Mouse (Mus musculus): Measurements from ENCODE around the gene Gm13420. TPM values are rescaled to one million over a fixed set of nuclear protein-coding genes. Genes with fewer than 3 reads are reported as not detected.
"Not testable (repeated sequence)": the region's sequence is repeated elsewhere in the genome, so short reads cannot be mapped to it uniquely, and the experiment has no call there.

Gm13420 gene
- polyA plus RNA-seq, 1 experiment from 2014 or later = 1.8 TPM

DNA sequence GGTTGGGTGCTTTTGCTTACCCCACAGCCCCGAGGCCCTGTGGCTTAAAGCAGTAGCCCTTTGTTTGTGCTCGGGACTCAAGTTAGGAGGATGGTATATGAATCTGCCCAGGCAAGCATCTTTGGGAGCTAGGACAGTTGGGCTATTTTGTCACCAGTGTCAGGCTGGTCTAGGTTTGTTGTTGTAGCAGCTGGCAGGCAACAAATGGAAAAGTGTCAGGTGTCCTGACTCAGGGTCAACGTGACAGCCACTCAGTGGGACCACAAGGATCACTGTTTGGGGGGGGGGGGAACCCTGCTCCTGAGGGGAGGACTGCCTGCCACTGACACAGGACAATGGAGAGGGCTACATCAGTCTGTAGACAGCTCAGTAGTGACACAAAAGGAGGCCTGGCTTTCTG lies 40.4 kb downstream of the Gm13420 start:
- Histone ChIP-seq H3K27ac (no peak overlapping the region), H3K27me3 (no peaks in the 10 kb centered on the region), H3K9ac (no peak overlapping the region), H3K4me1 (peaks cover 7% of the 10 kb centered on the region), H3K4me3 (replicated peaks) (no peak overlapping the region), H3K4me2 (no peak overlapping the region), H3K9me3 (replicated peaks) (no peaks in the 10 kb centered on the region), H3K36me3 (peaks cover 55% of the 10 kb centered on the region)
- ATAC-seq (replicated peaks; ENCODE audit: low FRiP score) = no peak
- WGBS = 58% methylated on average over 3 of the region's 3 CpGs

DNA sequence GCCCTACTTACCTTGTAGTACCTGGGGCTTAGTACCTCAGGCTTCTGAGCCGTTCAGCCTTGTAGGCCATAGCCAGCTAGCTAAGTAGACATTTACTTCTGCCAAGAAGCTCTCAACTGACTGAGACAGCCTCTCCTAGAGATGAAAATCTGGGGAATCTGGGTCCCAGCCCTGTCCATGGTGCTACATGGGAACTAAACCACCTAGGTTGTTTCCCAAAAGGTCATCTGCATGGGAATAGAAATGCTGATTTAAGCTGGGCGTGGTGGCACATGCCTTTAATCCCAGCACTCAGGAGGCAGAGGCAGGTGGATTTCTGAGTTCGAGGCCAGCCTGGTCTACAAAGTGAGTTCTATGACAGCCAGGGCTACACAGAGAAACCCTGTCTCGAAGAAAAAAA lies 43.3 kb downstream of the Gm13420 start:
- H3K9ac ChIP-seq; H3K4me3 ChIP-seq (replicated peaks); H3K4me1 ChIP-seq; H3K27ac ChIP-seq; H3K4me2 ChIP-seq; H3K27me3 ChIP-seq; H3K9me3 ChIP-seq (replicated peaks); ATAC-seq (replicated peaks; ENCODE audit: low FRiP score): not testable (repeated sequence)
- WGBS = 88% methylated on average over 4 of the region's 4 CpGs
- H3K36me3 ChIP-seq = peaks cover 67% of the 10 kb centered on the region

DNA sequence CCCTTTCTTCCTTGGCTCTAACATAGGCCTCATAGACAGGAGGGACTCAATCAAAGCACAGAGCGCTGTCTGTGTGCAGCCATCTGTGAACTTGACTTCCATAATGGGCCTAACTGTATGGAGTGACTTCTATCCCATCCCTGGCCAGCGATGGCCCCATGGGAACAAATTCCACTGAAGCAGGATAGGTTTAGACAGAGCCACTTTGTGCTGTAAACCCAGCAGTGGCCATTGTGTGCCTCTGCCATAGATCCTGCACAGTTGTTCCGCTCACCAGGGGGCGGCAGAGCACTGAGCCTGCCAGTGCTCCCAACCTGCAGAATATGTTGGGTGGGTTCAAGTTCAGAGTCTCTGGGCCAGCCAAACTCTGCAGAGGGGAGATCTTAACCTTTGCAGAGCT lies 43.8 kb downstream of the Gm13420 start:
- peaks cover 72% of the 10 kb centered on the region for H3K36me3 ChIP-seq
- 86% methylated on average over 4 of the region's 4 CpGs for WGBS
- no peaks in the 10 kb centered on the region for H3K27me3 ChIP-seq
- H3K9ac ChIP-seq = no peak overlapping the region
- no peak overlapping the region for H3K4me3 ChIP-seq (replicated peaks)
- H3K4me1 ChIP-seq = no peaks in the 10 kb centered on the region
- no peak overlapping the region for H3K27ac ChIP-seq
- H3K4me2 ChIP-seq = no peak overlapping the region
- no peaks in the 10 kb centered on the region for H3K9me3 ChIP-seq (replicated peaks)
- no peak for ATAC-seq (replicated peaks; ENCODE audit: low FRiP score)

DNA sequence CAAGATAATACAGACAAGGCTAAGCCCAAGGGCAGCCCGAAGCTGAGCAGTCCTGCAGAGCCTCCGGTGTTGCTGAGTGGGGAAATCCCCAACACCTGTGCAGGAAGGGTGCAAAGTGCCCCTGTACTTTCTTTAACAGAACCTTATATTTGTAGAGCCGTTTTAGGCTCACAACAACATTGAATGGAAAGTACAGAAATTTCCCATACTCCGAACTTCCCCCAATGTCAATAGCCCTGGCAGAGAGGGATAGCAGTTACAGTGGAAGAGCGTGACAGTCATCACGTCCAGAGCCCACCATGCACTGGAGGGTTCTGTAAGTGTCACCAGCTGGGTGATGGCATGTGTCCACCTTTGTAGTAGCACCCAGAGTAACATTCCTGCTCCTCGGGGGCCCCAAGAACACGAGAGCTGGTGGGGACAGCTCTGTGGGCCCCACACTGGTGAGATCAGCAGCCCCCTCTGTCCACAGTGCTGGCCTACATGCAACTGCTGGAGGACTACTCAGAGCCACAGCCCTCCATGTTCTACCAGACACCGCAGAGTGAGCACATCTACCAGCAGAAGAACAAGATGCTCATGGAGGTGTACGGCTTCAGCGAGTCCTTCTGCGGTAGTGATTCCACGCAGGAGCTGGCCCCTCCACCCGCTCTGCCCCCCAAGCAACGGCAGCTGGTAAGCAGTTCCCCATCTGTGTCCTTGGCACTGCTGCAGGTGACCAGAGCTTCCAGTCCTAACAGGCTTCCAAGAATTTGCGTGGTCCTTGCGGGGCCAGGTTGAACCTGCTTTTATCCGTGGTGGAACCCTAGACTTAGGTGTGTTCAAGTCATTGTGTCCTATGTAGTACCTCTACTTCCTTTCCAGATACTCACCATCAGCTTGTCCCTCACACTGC lies 44.5 kb downstream of the Gm13420 start:
- no peaks in the 10 kb centered on the region for H3K9me3 ChIP-seq (replicated peaks)
- H3K9ac ChIP-seq = no peak overlapping the region
- H3K27ac ChIP-seq = no peak overlapping the region
- H3K4me1 ChIP-seq = no peaks in the 10 kb centered on the region
- no peaks in the 10 kb centered on the region for H3K27me3 ChIP-seq
- H3K4me2 ChIP-seq = no peak overlapping the region
- ATAC-seq (replicated peaks; ENCODE audit: low FRiP score) = no peak
- peaks cover 78% of the 10 kb centered on the region for H3K36me3 ChIP-seq
- 96% methylated on average over 18 of the region's 18 CpGs for WGBS
- no peak overlapping the region for H3K4me3 ChIP-seq (replicated peaks)

DNA sequence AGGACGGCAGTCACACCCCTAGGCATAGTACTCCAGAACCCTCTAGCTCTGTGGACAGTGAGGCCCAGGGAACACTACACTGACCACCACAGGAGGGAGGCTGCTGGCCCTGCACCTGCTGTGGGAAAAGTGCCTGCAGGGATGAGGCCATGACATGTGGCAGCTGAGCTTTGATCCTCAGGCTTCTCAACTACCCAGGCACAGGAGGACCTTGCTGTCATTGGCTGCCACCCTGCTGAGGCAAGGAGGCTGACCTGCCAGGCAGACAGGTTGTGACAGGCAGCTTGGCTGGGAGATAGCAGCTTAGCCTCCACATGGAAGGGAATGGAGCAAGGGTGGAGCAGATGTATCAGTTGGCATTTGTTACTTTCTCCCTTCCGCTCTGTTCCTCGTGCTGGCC lies 46.0 kb downstream of the Gm13420 start:
- H3K36me3 ChIP-seq = peaks cover 82% of the 10 kb centered on the region

DNA sequence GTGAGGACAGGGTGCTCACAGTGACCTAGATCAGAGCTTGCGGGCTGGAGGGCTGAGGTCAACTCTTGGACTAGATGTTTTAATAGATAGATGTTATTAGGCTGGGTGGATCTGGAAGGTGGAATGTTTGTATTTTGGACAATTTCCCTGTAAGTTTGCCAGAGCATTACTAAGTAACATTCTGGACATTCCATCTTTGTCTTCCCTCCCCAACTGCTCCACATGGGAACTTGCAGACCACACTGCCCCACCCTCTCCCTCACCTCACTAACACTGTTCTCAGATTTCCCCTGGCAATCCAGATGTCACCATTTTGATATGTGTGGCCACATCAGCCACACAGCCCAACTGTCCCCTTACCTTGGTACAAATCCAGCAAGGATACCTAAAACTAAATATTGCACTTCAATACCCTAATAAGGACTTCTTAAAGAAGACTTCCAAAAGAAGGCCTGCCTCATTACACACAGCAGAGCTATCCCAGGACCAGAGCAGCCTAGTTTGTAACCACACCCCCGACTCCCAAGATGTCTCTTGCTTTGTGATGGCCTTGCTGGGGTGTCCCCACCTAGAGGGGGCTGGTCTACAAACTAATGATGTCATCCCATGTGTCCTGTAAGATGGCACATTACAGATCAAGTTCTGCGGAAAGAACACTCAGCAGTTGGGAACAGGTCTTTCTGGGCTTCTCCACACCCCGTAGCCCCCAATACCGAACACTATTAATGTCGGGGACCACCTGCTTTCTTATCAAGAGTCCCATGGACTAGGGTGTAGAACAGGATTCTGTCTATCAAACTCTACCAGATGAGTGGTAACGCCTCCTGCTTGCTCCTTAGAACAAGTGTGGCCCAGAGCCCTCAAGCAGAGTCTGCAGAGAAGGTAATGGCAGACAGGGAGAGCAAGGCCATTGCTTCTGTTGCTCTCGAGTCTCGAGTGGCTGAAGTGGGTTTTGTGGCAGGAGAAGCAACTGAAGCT lies 48.1 kb downstream of the Gm13420 start:
- Histone ChIP-seq H3K27me3 (no peaks in the 10 kb centered on the region), H3K36me3 (peaks cover 96% of the 10 kb centered on the region), H3K4me3 (replicated peaks) (no peak overlapping the region), H3K9ac (no peak overlapping the region), H3K27ac (no peak overlapping the region), H3K9me3 (replicated peaks) (no peaks in the 10 kb centered on the region), H3K4me2 (no peak overlapping the region), H3K4me1 (no peaks in the 10 kb centered on the region)
- 91% methylated on average over 9 of the region's 9 CpGs for WGBS
- no peak for ATAC-seq (replicated peaks; ENCODE audit: low FRiP score)

More for the DNA sequence above, 46.0 kb downstream of the Gm13420 start:
- no peak overlapping the region for H3K9ac ChIP-seq
- no peak overlapping the region for H3K4me2 ChIP-seq
- H3K27me3 ChIP-seq = no peaks in the 10 kb centered on the region
- no peaks in the 10 kb centered on the region for H3K9me3 ChIP-seq (replicated peaks)
- no peak overlapping the region for H3K4me3 ChIP-seq (replicated peaks)
- H3K4me1 ChIP-seq = no peaks in the 10 kb centered on the region
- H3K27ac ChIP-seq = no peak overlapping the region
- ATAC-seq (replicated peaks; ENCODE audit: low FRiP score) = no peak
- 86% methylated on average over 3 of the region's 3 CpGs for WGBS

DNA sequence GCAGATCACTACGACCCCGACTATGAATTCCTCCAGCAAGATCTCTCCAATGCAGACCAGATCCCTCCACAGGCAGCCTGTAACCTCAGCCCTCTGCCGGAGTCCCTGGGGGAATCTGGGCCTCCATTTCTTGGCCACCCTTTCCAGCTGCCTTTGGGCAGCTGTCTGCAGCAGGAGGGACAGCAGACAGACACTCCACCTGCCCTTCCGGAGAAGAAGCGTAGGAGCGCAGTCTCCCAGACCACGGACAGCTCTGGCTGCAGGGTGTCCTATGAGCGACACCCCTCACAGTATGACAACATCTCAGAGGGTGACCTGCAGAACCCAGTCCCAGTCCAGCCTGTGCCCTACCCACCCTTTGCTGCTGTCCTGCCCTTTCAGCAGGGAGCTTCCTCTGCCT lies 49.3 kb downstream of the Gm13420 start:
- H3K27ac ChIP-seq = no peak overlapping the region
- no peaks in the 10 kb centered on the region for H3K27me3 ChIP-seq
- 92% methylated on average over 8 of the region's 8 CpGs for WGBS
- no peaks in the 10 kb centered on the region for H3K9me3 ChIP-seq (replicated peaks)
- H3K36me3 ChIP-seq = peaks cover 94% of the 10 kb centered on the region
- no peak overlapping the region for H3K4me2 ChIP-seq
- H3K4me1 ChIP-seq = no peaks in the 10 kb centered on the region
- no peak for ATAC-seq (replicated peaks; ENCODE audit: low FRiP score)
- H3K9ac ChIP-seq = no peak overlapping the region
- H3K4me3 ChIP-seq (replicated peaks) = no peak overlapping the region

DNA sequence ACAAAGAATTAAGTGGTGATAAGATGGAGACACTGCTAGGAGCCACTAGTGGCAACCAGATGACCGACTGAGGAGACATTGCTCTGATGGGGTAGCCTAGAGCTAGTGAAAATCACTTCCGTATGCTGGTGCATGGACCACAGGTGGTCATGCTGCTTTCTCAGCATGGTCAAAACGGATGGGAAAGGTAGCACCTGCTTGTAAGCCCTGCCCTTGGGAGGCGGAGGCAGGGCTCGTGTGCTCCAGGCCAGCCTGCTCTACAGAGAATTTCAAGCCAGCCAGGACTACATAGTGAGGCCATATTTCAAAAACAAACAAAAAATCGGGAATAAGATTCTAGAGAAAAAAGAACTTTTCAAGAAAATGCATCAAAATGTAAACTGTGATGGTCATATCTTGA lies 50.1 kb downstream of the Gm13420 start:
- no peaks in the 10 kb centered on the region for H3K27me3 ChIP-seq
- H3K9me3 ChIP-seq (replicated peaks) = no peaks in the 10 kb centered on the region
- no peak for ATAC-seq (replicated peaks; ENCODE audit: low FRiP score)
- no peak overlapping the region for H3K27ac ChIP-seq
- H3K4me3 ChIP-seq (replicated peaks) = no peak overlapping the region
- H3K4me2 ChIP-seq = no peak overlapping the region
- H3K4me1 ChIP-seq = no peaks in the 10 kb centered on the region
- no peak overlapping the region for H3K9ac ChIP-seq
- H3K36me3 ChIP-seq = peaks cover 86% of the 10 kb centered on the region
- 88% methylated on average over 6 of the region's 6 CpGs for WGBS

DNA sequence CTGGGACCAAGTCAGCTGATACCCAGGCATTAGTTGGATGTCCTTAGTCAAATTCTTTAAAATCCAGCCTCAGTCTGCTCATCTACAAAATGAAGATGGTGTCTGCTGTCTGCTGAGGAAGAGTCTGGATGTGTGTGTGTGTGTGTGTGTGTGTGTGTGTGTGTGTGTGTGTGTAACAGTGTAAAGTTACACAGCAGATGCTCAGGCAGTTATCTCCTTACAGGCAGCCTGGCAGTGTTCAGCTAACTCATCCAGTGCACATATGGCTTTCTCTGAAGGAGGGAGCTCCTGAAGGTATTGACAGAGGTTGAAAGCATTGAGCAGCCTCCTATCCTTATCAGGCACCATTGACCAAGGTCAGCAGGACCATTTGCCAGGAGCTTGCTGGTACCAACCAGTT lies 50.6 kb downstream of the Gm13420 start:
- Histone ChIP-seq H3K4me3 (replicated peaks) (no peak overlapping the region), H3K9ac (no peak overlapping the region), H3K27me3 (no peaks in the 10 kb centered on the region), H3K4me1 (peaks cover 3% of the 10 kb centered on the region; the same call in 1 of the 2 replicates), H3K9me3 (replicated peaks) (no peaks in the 10 kb centered on the region), H3K4me2 (no peak overlapping the region), H3K36me3 (peaks cover 81% of the 10 kb centered on the region), H3K27ac (no peak overlapping the region)
- no peak for ATAC-seq (replicated peaks; ENCODE audit: low FRiP score)

DNA sequence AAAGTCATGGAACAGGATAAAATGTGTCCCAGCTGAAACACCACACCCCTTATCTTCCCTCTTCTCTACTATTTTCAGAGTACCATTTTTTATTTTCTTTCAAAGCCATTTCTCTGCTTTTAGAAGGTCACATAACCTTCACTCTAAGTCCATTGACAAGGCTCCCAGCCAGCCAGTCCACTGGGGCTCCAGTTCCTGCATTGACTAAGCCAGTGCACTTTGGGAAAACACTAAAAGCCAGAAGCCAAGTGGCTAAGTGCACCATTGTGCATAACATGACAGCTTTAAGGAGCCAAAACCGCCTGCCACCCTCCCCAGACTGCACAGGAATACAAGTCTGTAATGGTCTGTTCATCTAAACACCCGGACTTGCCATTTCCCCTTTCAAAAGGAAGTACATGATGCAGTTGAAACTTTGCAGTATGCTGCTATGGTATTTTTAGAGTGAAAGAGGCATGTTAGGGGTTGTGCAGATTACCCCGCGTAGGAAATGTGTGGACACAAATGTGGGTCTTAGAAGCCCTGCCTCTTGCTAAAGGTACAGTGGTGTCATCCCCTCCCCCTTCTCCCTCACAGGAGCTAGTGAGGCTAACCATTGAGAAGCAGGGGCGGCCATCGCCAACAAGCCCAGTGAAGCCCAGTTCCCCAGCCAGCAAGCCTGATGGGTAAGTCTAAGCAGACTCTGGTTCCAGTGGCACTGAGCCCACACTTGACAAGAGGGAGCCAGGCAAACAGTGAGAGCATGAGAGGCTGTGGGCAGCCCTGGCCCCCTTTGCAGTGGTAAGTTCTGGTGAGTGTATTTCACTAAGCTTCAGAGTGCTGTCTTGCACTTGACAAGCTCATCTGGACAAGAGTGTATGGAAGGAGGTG lies 52.8 kb downstream of the Gm13420 start:
- Histone ChIP-seq H3K27me3 (no peaks in the 10 kb centered on the region), H3K9ac (no peak overlapping the region), H3K4me3 (replicated peaks) (no peak overlapping the region), H3K27ac (no peak overlapping the region), H3K4me2 (no peak overlapping the region), H3K4me1 (peaks cover 3% of the 10 kb centered on the region; the same call in 1 of the 2 replicates), H3K9me3 (replicated peaks) (no peaks in the 10 kb centered on the region), H3K36me3 (peaks cover 75% of the 10 kb centered on the region)
- 89% methylated on average over 6 of the region's 6 CpGs for WGBS
- ATAC-seq (replicated peaks; ENCODE audit: low FRiP score) = no peak

DNA sequence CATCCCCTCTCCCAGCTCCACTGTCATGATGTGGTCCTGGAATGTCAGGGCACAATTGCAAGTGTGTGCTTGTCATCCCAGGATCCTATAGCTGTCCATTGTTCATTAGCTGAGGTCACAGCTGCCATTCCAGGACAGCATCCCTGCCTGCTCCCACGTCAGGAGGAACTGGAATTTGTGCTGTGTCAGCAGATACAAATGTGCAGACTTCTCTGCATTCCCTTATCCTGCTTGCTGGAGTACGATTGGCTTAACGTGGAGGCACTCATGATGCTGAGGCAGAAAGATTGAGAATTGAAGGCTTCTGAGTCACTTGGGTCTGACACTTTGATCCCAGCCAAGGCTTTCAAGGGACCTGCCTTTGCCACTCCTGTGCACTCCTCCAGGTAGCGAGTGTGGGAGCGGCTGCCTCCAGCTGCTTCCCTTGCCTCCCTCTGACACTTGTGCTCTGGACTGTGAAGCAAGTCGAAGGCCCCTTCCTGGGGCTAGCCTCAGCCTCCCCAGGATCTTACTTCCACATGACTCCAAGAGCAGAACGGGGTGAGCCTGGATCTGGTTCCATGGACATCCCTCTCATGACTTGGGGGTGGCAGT lies 55.2 kb downstream of the Gm13420 start:
- no peaks in the 10 kb centered on the region for H3K9me3 ChIP-seq (replicated peaks)
- no peak for ATAC-seq (replicated peaks; ENCODE audit: low FRiP score)
- no peak overlapping the region for H3K9ac ChIP-seq
- 44% methylated on average over 7 of the region's 7 CpGs for WGBS
- H3K27me3 ChIP-seq = no peaks in the 10 kb centered on the region
- peaks cover 77% of the 10 kb centered on the region for H3K36me3 ChIP-seq
- no peak overlapping the region for H3K4me2 ChIP-seq
- no peak overlapping the region for H3K27ac ChIP-seq
- H3K4me3 ChIP-seq (replicated peaks) = no peak overlapping the region
- peaks cover 3% of the 10 kb centered on the region; the same call in 1 of the 2 replicates for H3K4me1 ChIP-seq
